Mouse (Mus musculus) CH12.LX (cell line): ENCODE measurements around the gene Apmap. TPM values are rescaled to one million over a fixed set of nuclear protein-coding genes. Genes with fewer than 3 reads are reported as not detected.
"Not testable (repeated sequence)": the region's sequence is repeated elsewhere in the genome, so short reads cannot be mapped to it uniquely, and the experiment has no call there.

ENCODE experiments used
- DNase-seq: peaks from one replicate; pipeline ENCODE4 v3.0.0-alpha.2; 2013; ENCODE audit errors: extremely low read depth
- H3K27ac ChIP-seq: 2 replicates; pipeline ENCODE4 v1.5.1; 2012; ENCODE audit warnings: low read depth, mild to moderate bottlenecking, control low read depth, moderate library complexity; ENCODE audit not compliant: insufficient read depth
- H3K27me3 ChIP-seq: replicated peaks from 2 replicates; pipeline ENCODE3; 2012; ENCODE audit warnings: inconsistent platforms
- H3K36me3 ChIP-seq, 2 experiments: replicated peaks in 1 of 2; 2 replicates each; pipeline versions ENCODE3 to v1.6.1; 2012; ENCODE audit warnings: inconsistent platforms in 1 of 2, low read length in 1 of 2, mild to moderate bottlenecking in 1 of 2, mixed read lengths in 1 of 2, moderate library complexity in 1 of 2; ENCODE audit not compliant: control insufficient read depth in 1 of 2, insufficient read depth in 1 of 2
- H3K4me1 ChIP-seq, 2 experiments: 2 replicates each; pipeline ENCODE4 v1.6.1; 2012; ENCODE audit warnings: inconsistent platforms in 1 of 2, moderate library complexity in 1 of 2; ENCODE audit not compliant: insufficient read depth in 2 of 2, control insufficient read depth in 1 of 2
- H3K4me2 ChIP-seq: 2 replicates; pipeline ENCODE4 v1.6.1; 2012; ENCODE audit warnings: low read depth, mild to moderate bottlenecking, control low read depth; ENCODE audit not compliant: poor library complexity, insufficient read depth, severe bottlenecking
- H3K4me3 ChIP-seq, 3 experiments: fragments of 150-350 bp in 1 of 3; sonication (generic) in 1 of 3; replicated peaks in 1 of 3; 2 replicates each; pipeline versions ENCODE3 to v1.5.1; 2011 to 2012; ENCODE audit warnings: low read depth in 2 of 3, low read length in 2 of 3, mild to moderate bottlenecking in 2 of 3, moderate library complexity in 2 of 3, control low read depth in 1 of 3, improper control_type of control experiment in 1 of 3, inconsistent platforms in 1 of 3, mixed read lengths in 1 of 3; ENCODE audit not compliant: poor library complexity in 1 of 3
- H3K79me2 ChIP-seq: replicated peaks from 2 replicates; pipeline ENCODE4 v1.6.1; 2012; ENCODE audit warnings: mild to moderate bottlenecking, moderate library complexity; ENCODE audit not compliant: control insufficient read depth, poor library complexity, insufficient read depth, severe bottlenecking; ENCODE audit errors: extremely low read depth
- H3K9ac ChIP-seq: 2 replicates; pipeline ENCODE4 v1.6.1; 2012; ENCODE audit warnings: low read depth, mild to moderate bottlenecking, control low read depth, moderate library complexity; ENCODE audit not compliant: insufficient read depth
- H3K9me3 ChIP-seq: replicated peaks from 2 replicates; pipeline ENCODE3; 2012; ENCODE audit warnings: low read length, inconsistent platforms, mixed read lengths
- CHD1 ChIP-seq: IDR thresholded peaks from 2 replicates; pipeline ENCODE4 v1.6.1; 2012; ENCODE audit warnings: low read depth, low read length, improper control_type of control experiment, inconsistent platforms
- CTCF ChIP-seq, 2 experiments: IDR thresholded peaks in 1 of 2; conservative IDR thresholded peaks in 1 of 2; 2 replicates each; pipeline ENCODE4 v1.5.1; 2011 to 2012; ENCODE audit warnings: low read depth in 2 of 2, low read length in 2 of 2, improper control_type of control experiment in 1 of 2, inconsistent platforms in 1 of 2, mild to moderate bottlenecking in 1 of 2, moderate library complexity in 1 of 2
- E2F4 ChIP-seq: IDR thresholded peaks from 2 replicates; pipeline ENCODE4 v1.6.1; 2011; ENCODE audit warnings: low read depth, low read length, improper control_type of control experiment; ENCODE audit not compliant: insufficient replicate concordance
- ELF1 ChIP-seq: IDR thresholded peaks from 2 replicates; pipeline ENCODE4 v1.6.1; 2014; ENCODE audit warnings: low read depth, mild to moderate bottlenecking, inconsistent platforms, low read length, improper control_type of control experiment
- ETS1 ChIP-seq: conservative IDR thresholded peaks from 2 replicates; pipeline ENCODE4 v1.6.1; 2012; ENCODE audit warnings: low read depth, mild to moderate bottlenecking, inconsistent platforms, low read length, improper control_type of control experiment, moderate library complexity
- GABPA ChIP-seq: IDR thresholded peaks from 2 replicates; pipeline ENCODE4 v1.6.1; 2012; ENCODE audit warnings: low read depth, low read length, improper control_type of control experiment, inconsistent platforms; ENCODE audit not compliant: insufficient replicate concordance
- HCFC1 ChIP-seq: IDR thresholded peaks from 2 replicates; pipeline ENCODE4 v1.6.1; 2012; ENCODE audit warnings: low read depth, mild to moderate bottlenecking, inconsistent platforms, low read length, improper control_type of control experiment
- MAFK ChIP-seq: IDR thresholded peaks from 2 replicates; pipeline ENCODE4 v1.6.1; 2011; ENCODE audit warnings: low read length, improper control_type of control experiment; ENCODE audit not compliant: insufficient replicate concordance
- MAZ ChIP-seq: IDR thresholded peaks from 2 replicates; pipeline ENCODE4 v1.6.1; 2012; ENCODE audit warnings: low read depth, mild to moderate bottlenecking, inconsistent platforms, low read length, improper control_type of control experiment, moderate library complexity
- MEF2A ChIP-seq: IDR thresholded peaks from 2 replicates; pipeline ENCODE4 v1.6.1; 2014; ENCODE audit warnings: low read depth, mild to moderate bottlenecking, inconsistent platforms, low read length, improper control_type of control experiment, borderline replicate concordance
- MXI1 ChIP-seq: IDR thresholded peaks from 2 replicates; pipeline ENCODE4 v1.6.1; 2011; ENCODE audit warnings: mild to moderate bottlenecking, low read depth, low read length, improper control_type of control experiment
- MYC ChIP-seq: IDR thresholded peaks from 2 replicates; pipeline ENCODE4 v1.6.1; 2011; ENCODE audit warnings: low read depth, mild to moderate bottlenecking, improper control_type of control experiment, low read length
- NELFE ChIP-seq: IDR thresholded peaks from 2 replicates; pipeline ENCODE4 v1.6.1; 2011; ENCODE audit warnings: low read depth, low read length, improper control_type of control experiment
- POLR2A ChIP-seq: IDR thresholded peaks from 2 replicates; pipeline ENCODE4 v1.6.1; 2011; ENCODE audit warnings: low read depth, mild to moderate bottlenecking, improper control_type of control experiment, low read length
- POLR2AphosphoS2 ChIP-seq: IDR thresholded peaks from 2 replicates; pipeline ENCODE4 v1.6.1; 2011; ENCODE audit warnings: low read depth, low read length, improper control_type of control experiment
- RAD21 ChIP-seq: IDR thresholded peaks from 2 replicates; pipeline ENCODE4 v1.6.1; 2011; ENCODE audit warnings: low read depth, mild to moderate bottlenecking, low read length, improper control_type of control experiment, moderate library complexity
- SIN3A ChIP-seq: IDR thresholded peaks from 2 replicates; pipeline ENCODE4 v1.6.1; 2012; ENCODE audit warnings: low read length, improper control_type of control experiment, inconsistent platforms
- SMC3 ChIP-seq: IDR thresholded peaks from 2 replicates; pipeline ENCODE4 v1.6.1; 2011; ENCODE audit warnings: low read depth, low read length, improper control_type of control experiment
- TBP ChIP-seq: conservative IDR thresholded peaks from 2 replicates; pipeline ENCODE4 v1.6.1; 2011; ENCODE audit warnings: low read depth, low read length, improper control_type of control experiment
- TCF12 ChIP-seq: IDR thresholded peaks from 2 replicates; pipeline ENCODE4 v1.6.1; 2014; ENCODE audit warnings: low read depth, mild to moderate bottlenecking, inconsistent platforms, low read length, improper control_type of control experiment
- UBTF ChIP-seq: IDR thresholded peaks from 2 replicates; pipeline ENCODE4 v1.6.1; 2012; ENCODE audit warnings: low read depth, mild to moderate bottlenecking, inconsistent platforms, low read length, improper control_type of control experiment, moderate library complexity
- USF1 ChIP-seq: IDR thresholded peaks from 2 replicates; pipeline ENCODE4 v1.6.1; 2014; ENCODE audit warnings: low read depth, mild to moderate bottlenecking, inconsistent platforms, low read length, improper control_type of control experiment
- ZC3H11A ChIP-seq: IDR thresholded peaks from 2 replicates; pipeline ENCODE4 v1.6.1; 2012; ENCODE audit warnings: low read depth, mild to moderate bottlenecking, inconsistent platforms, low read length, improper control_type of control experiment
- ZKSCAN1 ChIP-seq: IDR thresholded peaks from 2 replicates; pipeline ENCODE4 v1.6.1; 2012; ENCODE audit warnings: low read depth, inconsistent platforms, low read length, improper control_type of control experiment, borderline replicate concordance
- ZMIZ1 ChIP-seq: IDR thresholded peaks from 2 replicates; pipeline ENCODE4 v1.6.1; 2012; ENCODE audit warnings: low read depth, mild to moderate bottlenecking, inconsistent platforms, low read length, improper control_type of control experiment
- ZNF384 ChIP-seq: IDR thresholded peaks from 2 replicates; pipeline ENCODE4 v1.6.1; 2012; ENCODE audit warnings: low read depth, low read length, improper control_type of control experiment, inconsistent platforms
- dilution Hi-C: fragments of 300-500 bp; cut with MboI; formaldehyde crosslinking; loops from 2 replicates; pipeline ENCODE4 v1.14.3; 2020; ENCODE audit warnings: low sequenced_read_pairs; ENCODE audit not compliant: extremely low pct_unique_long_range_greater_than_20kb, extremely low pct_ligation_motif_present
- in situ Hi-C: fragments of 300-500 bp; cut with MboI; formaldehyde crosslinking; loops from 3 replicates; pipeline ENCODE4 v1.14.3; 2019; ENCODE audit warnings: low sequenced_read_pairs, low pct_ligation_motif_present, low pct_unique_long_range_greater_than_20kb, mixed read lengths
- polyA plus RNA-seq: library from polyadenylated mRNA; unstranded; fragments of >175 nt; gene quantifications from 2 replicates; pipeline ENCODE4 v1.2.1, GENCODE M21; 2012; ENCODE audit warnings: low read depth; ENCODE audit not compliant: insufficient read length
- total RNA-seq, 2 experiments: library from RNA; depleted of rRNA; stranded (reverse); fragments of 300-350 nt in 1 of 2; fragments of >200 nt in 1 of 2; gene quantifications; 2 replicates each; pipeline ENCODE4 v1.2.3; 2012 to 2014

Apmap gene
- total and polyA plus RNA-seq, 3 experiments = 24.5 to 35.6 (median 25.8) TPM

- Histone ChIP-seq H3K79me2 (no peaks in the 10 kb centered on the region), H3K36me3 (no peaks in the 10 kb centered on the region), H3K4me3 (no peak overlapping the region), H3K27ac (no peak overlapping the region), H3K4me2 (no peak overlapping the region), H3K9ac (no peak overlapping the region), H3K4me1 (no peaks in the 10 kb centered on the region), H3K27me3 (no peaks in the 10 kb centered on the region), H3K9me3 (peaks cover 3% of the 10 kb centered on the region)
- DNase-seq = peak; percentile 49
- dilution Hi-C loops (no loop called here), in situ Hi-C loops (loop anchor here (25.0 kb wide), 1 partner anchor 454 kb away; no protein-coding TSS in a partner anchor)
- no peak for TF ChIP-seq POLR2A
- peak; percentile 89 for TF ChIP-seq RAD21
- TF ChIP-seq MXI1 = no peak
- no peak for TF ChIP-seq MEF2A
- peak; percentile 26 to 85; a peak in 3 of 4 replicates for TF ChIP-seq CTCF (conservative IDR thresholded peaks at IDR 0.05 in 1 of 2, IDR thresholded peaks at IDR 0.05 in 1 of 2; ENCODE audit: low read depth in 2 of 2, low read length in 2 of 2)
- no peak for TF ChIP-seq MAZ
- TF ChIP-seq NELFE = no peak; the same call in 1 of the 2 replicates
- TF ChIP-seq ZNF384 = no peak
- peak; percentile 83 for TF ChIP-seq SMC3
- no peak for TF ChIP-seq CHD1
- no peak for TF ChIP-seq TBP
- TF ChIP-seq E2F4 = no peak
- no peak for TF ChIP-seq HCFC1
- no peak for TF ChIP-seq TCF12
- peak; percentile 37; the same call in 1 of the 2 replicates for TF ChIP-seq ZC3H11A
- TF ChIP-seq ZMIZ1 = no peak
- 0 out of 2 replicates have a peak, but pooled peaks have one; percentile 42 for TF ChIP-seq MYC
- no peak for TF ChIP-seq MAFK
- no peak for TF ChIP-seq ETS1
- TF ChIP-seq UBTF = no peak
- TF ChIP-seq SIN3A = no peak
- TF ChIP-seq GABPA = no peak
- no peak for TF ChIP-seq ZKSCAN1
- no peak for TF ChIP-seq USF1
- TF ChIP-seq POLR2AphosphoS2 = no peak
- TF ChIP-seq ELF1 = no peak
Measured at GRCm38 (mm10) chr2:150558568-150558967, 49.8 kb downstream of the Apmap start.

GRCm38 (mm10) chr2:150549576-150549975 lies 58.8 kb downstream of the Apmap start:
- H3K4me3 ChIP-seq, H3K27me3 ChIP-seq, H3K36me3 ChIP-seq, dilution Hi-C loops, H3K9ac ChIP-seq, H3K4me2 ChIP-seq, H3K27ac ChIP-seq, H3K4me1 ChIP-seq, DNase-seq, in situ Hi-C loops, H3K9me3 ChIP-seq, H3K79me2 ChIP-seq: not testable (repeated sequence)
